Mouse (Mus musculus) brain, embryonic 14.5 days (tissue): ENCODE measurements around the gene Ptges.
A peak's percentile ranks its signal among the peaks of the same experiment; 100 is the strongest.

ENCODE experiments used
- CTCF ChIP-seq: fragments of 200-500 bp; IDR thresholded peaks from 2 replicates; pipeline ENCODE4 v1.5.1; 2012; ENCODE audit warnings: inconsistent platforms, mild to moderate bottlenecking, moderate library complexity, borderline replicate concordance; ENCODE audit not compliant: insufficient read depth, insufficient read length; ENCODE audit errors: extremely low read depth
- POLR2A ChIP-seq: fragments of 200-500 bp; IDR thresholded peaks from 2 replicates; pipeline ENCODE4 v1.6.1; 2012; ENCODE audit warnings: mild to moderate bottlenecking, inconsistent platforms, borderline replicate concordance; ENCODE audit not compliant: poor library complexity, insufficient read depth, insufficient read length, severe bottlenecking; ENCODE audit errors: extremely low read depth

- no peak for TF ChIP-seq CTCF
- peak; percentile 98 for TF ChIP-seq POLR2A
These were observed 38.0 kb upstream of the Ptges start, which contains the start of gene Tor1a for GRCm38 (mm10) chr2:30967352-30968327.
